Mouse (Mus musculus) c-Kit-positive CD71-positive TER-119-negative erythroid progenitor cells, embryonic 14.5 days (primary cell): Measurements from ENCODE around the gene Gm10518.
"Not testable (repeated sequence)": the region's sequence is repeated elsewhere in the genome, so short reads cannot be mapped to it uniquely, and the experiment has no call there.

ENCODE experiments used
- DNase-seq: peaks from one replicate; pipeline ENCODE4 v3.0.0-alpha.2; 2013; ENCODE audit warnings: low read depth

The Gm10518 gene

GRCm38 (mm10) chr1:179802610-179803512 is at the start of gene Gm10518:
Gene Gm10518 (plus strand): TSS chr1:179803376.
- DNase-seq: no peak

GRCm38 (mm10) chr1:179756477-179756876 is 46.7 kb upstream of the Gm10518 start:
- no peak for DNase-seq

GRCm38 (mm10) chr1:179760086-179760485 is 43.1 kb upstream of the Gm10518 start:
- no peak for DNase-seq

- DNase-seq: no peak
Measured at GRCm38 (mm10) chr1:179760553-179760952, 42.6 kb upstream of the Gm10518 start.

- DNase-seq: no peak
Measured at GRCm38 (mm10) chr1:179776831-179777230, 26.3 kb upstream of the Gm10518 start.

GRCm38 (mm10) chr1:179784098-179784497 is 19.1 kb upstream of the Gm10518 start:
- DNase-seq: no peak

- DNase-seq: no peak
Measured at GRCm38 (mm10) chr1:179785502-179785901, 17.7 kb upstream of the Gm10518 start.

GRCm38 (mm10) chr1:179787281-179787680 is 15.9 kb upstream of the Gm10518 start:
- no peak for DNase-seq

GRCm38 (mm10) chr1:179798794-179799193 is 4.4 kb upstream of the Gm10518 start:
- no peak for DNase-seq

GRCm38 (mm10) chr1:179803513-179804139 is 450 bp downstream of the Gm10518 start, which contains the start of gene Ahctf1:
Gene Ahctf1 (minus strand): TSS chr1:179803680.
- DNase-seq: peak; percentile 95

- no peak for DNase-seq
Measured at GRCm38 (mm10) chr1:179804140-179804881, 1.1 kb downstream of the Gm10518 start.

GRCm38 (mm10) chr1:179805751-179806150 is 2.6 kb downstream of the Gm10518 start:
- DNase-seq: no peak

- no peak for DNase-seq
Measured at GRCm38 (mm10) chr1:179807468-179807867, 4.3 kb downstream of the Gm10518 start.

- DNase-seq: peak; percentile 55
Measured at GRCm38 (mm10) chr1:179808300-179808699, 5.1 kb downstream of the Gm10518 start.

GRCm38 (mm10) chr1:179813385-179813784 is 10.2 kb downstream of the Gm10518 start:
- DNase-seq: no peak

- DNase-seq: no peak
Measured at GRCm38 (mm10) chr1:179814616-179815015, 11.4 kb downstream of the Gm10518 start.

- not testable (repeated sequence) for DNase-seq
Measured at GRCm38 (mm10) chr1:179818490-179819278, 15.5 kb downstream of the Gm10518 start.

GRCm38 (mm10) chr1:179824549-179824948 is 21.4 kb downstream of the Gm10518 start:
- no peak for DNase-seq

- DNase-seq: no peak
Measured at GRCm38 (mm10) chr1:179828051-179828450, 24.9 kb downstream of the Gm10518 start.

- DNase-seq: no peak
Measured at GRCm38 (mm10) chr1:179828900-179829299, 25.7 kb downstream of the Gm10518 start.

- no peak for DNase-seq
Measured at GRCm38 (mm10) chr1:179832710-179833240, 29.6 kb downstream of the Gm10518 start.
